In the genomic region with DNA sequence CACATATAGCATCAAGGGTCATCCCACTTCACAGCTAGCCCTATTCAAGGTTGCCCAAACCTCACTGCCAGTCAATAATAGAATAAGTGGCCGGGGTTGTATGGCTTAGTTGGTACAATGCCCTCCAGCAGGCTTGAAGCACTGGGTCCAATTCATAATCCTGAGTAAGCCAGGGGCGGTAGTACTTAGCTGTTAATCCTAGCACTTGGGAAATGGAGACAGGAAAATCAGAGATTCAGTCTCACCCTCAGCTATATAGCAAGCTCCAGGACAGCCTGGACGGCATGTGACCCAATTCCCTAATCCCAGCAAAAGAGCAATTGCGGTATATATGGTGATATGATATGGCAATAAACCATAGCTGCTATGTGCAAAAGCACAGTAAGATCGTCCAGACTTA, we compare ENCODE assay signal across 33 mouse cellular contexts. TPM values are rescaled to one million over a fixed set of nuclear protein-coding genes. Genes with fewer than 3 reads are reported as not detected.
"Had no signal": no experiment of that assay in that cellular context is flagged by ENCODE, and none has a peak within 500 bp of the region (broad histone marks: within the 10 kb centered on the region; RNA-seq: fewer than 3 reads in every experiment).

No protein-coding gene starts in this region.

- H3K27ac ChIP-seq: left cerebral cortex, adult 2 months; limb, embryonic 10.5 days; limb, embryonic 12.5 days; limb, embryonic 13.5 days; limb, embryonic 15.5 days; liver, embryonic 12.5 days; liver, embryonic 13.5 days; liver, embryonic 14.5 days; liver, embryonic 15.5 days; lung, embryonic 15.5 days; macrophage; midbrain, embryonic 10.5 days; midbrain, embryonic 12.5 days; midbrain, embryonic 13.5 days; midbrain, embryonic 15.5 days had no signal

- H3K4me2 ChIP-seq: limb, embryonic 12.5 days; limb, embryonic 13.5 days; limb, embryonic 15.5 days; liver, embryonic 11.5 days; liver, embryonic 12.5 days; liver, embryonic 13.5 days; liver, embryonic 15.5 days; lung, embryonic 14.5 days; lung, embryonic 15.5 days; midbrain, embryonic 11.5 days; midbrain, embryonic 12.5 days; midbrain, embryonic 13.5 days; midbrain, embryonic 15.5 days had no signal

- H3K27me3 ChIP-seq: limb, embryonic 12.5 days; limb, embryonic 13.5 days; limb, embryonic 15.5 days; liver, embryonic 13.5 days; liver, embryonic 15.5 days; lung, embryonic 15.5 days; midbrain, embryonic 12.5 days; midbrain, embryonic 13.5 days; midbrain, embryonic 15.5 days had no signal

- H3K4me1 ChIP-seq: limb, embryonic 13.5 days; limb, embryonic 15.5 days; liver, embryonic 12.5 days; liver, embryonic 15.5 days; lung, embryonic 15.5 days; megakaryocyte, embryonic 14.5 days; midbrain, embryonic 15.5 days had no signal

- H3K4me3 ChIP-seq: left cerebral cortex, adult 2 months; limb, embryonic 10.5 days; limb, embryonic 12.5 days; limb, embryonic 13.5 days; limb, embryonic 15.5 days; liver, embryonic 12.5 days; liver, embryonic 13.5 days; liver, embryonic 15.5 days; lung, embryonic 15.5 days; megakaryocyte, embryonic 14.5 days; midbrain, embryonic 10.5 days; midbrain, embryonic 12.5 days; midbrain, embryonic 13.5 days; midbrain, embryonic 15.5 days; myocyte had no signal

- H3K9me3 ChIP-seq: limb, embryonic 10.5 days; limb, embryonic 12.5 days; limb, embryonic 13.5 days; limb, embryonic 15.5 days; liver, embryonic 12.5 days; liver, embryonic 13.5 days; liver, embryonic 15.5 days; lung, embryonic 15.5 days; megakaryocyte, embryonic 14.5 days; midbrain, embryonic 10.5 days; midbrain, embryonic 12.5 days; midbrain, embryonic 13.5 days; midbrain, embryonic 15.5 days had no signal

- H3K9ac ChIP-seq: limb, embryonic 12.5 days; limb, embryonic 13.5 days; limb, embryonic 15.5 days; liver, embryonic 12.5 days; liver, embryonic 13.5 days; liver, embryonic 14.5 days; liver, embryonic 15.5 days; liver, postnatal 0 days; lung, embryonic 14.5 days; lung, embryonic 15.5 days; midbrain, embryonic 12.5 days; midbrain, embryonic 13.5 days; midbrain, embryonic 15.5 days had no signal

- ATAC-seq: liver, embryonic 12.5 days; liver, postnatal 0 days; lung, postnatal 0 days; midbrain, embryonic 15.5 days; midbrain, embryonic 16.5 days had no signal

- DNase-seq: liver; liver, embryonic 13.5 days; liver, postnatal 0 days; lung, adult 18-20 months; lung, adult 2 months; lung, embryonic 14.5 days; lung, postnatal 10 days; lung, postnatal 14 days; lung, postnatal 36 days; lung, postnatal 4 days had no signal

RNA-seq across cellular contexts. Expression of a gene that starts 34.6 kb away (rescaled TPM):
- polyA plus RNA-seq: limb, embryonic 11.5 days; limb, embryonic 12.5 days; limb, embryonic 13.5 days; liver, adult 2 months; lung, embryonic 14.5 days; lung, embryonic 15.5 days; lung, embryonic 16.5 days; macrophage; midbrain, embryonic 10.5 days; midbrain, embryonic 11.5 days; midbrain, embryonic 12.5 days; midbrain, embryonic 13.5 days; midbrain, embryonic 15.5 days; midbrain, embryonic 16.5 days had no signal
